Mouse (Mus musculus) adrenal gland, adult (tissue): ENCODE data around the gene Tenm4.

Experiments used
- DNase-seq, 2 experiments: peaks; one replicate each; pipeline ENCODE4 v3.0.0; 2022 to 2023; ENCODE audit warnings: low spot score in 1 of 2; ENCODE audit not compliant: inconsistent age in 2 of 2

Gene Tenm4

GRCm38 (mm10) chr7:96832551-96832950 lies 661.5 kb downstream of the Tenm4 start:
- peak; percentile 51 to 81 for DNase-seq

DNA sequence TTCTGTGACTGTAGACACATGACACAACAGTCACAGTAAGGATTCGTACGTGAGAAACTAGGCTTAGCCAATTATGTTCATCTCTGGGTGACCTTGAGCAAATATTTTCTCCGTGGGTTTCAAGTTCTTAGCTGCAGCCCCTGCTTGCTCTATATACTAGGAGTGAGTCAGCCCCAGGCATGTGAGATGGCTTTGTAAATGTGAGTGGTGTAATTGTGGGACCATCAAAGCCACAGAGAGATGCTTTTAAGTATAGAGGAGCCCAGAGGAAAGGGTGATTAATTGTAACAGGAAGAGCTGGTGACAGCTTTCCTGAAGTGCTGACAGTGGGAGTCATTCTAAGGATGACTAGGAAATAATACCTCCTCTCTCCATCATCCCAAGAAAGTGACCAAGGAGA lies 662.0 kb downstream of the Tenm4 start:
- DNase-seq: no peak

- DNase-seq: peak; percentile 69 to 90
These were observed 663.7 kb downstream of the Tenm4 start for GRCm38 (mm10) chr7:96834681-96835289.

DNA sequence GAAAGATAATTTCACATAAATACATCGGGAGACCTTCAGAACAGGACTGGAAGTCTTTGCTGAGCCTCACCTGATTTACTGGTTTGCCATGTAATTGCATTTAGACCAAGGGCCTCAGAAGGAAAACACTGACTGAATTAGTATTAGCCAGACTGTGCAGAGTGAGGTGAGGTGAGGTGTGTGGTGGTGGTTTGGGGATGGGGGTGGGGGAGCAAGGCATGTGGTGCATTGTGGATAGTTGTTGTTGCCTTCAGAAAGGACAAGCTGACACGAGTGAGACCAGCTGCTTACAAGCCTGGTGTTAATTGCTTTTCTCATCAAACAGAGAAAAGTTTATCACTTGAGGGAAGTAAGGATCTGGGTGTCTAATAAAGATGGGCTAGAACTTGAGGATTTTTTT lies 664.3 kb downstream of the Tenm4 start:
- DNase-seq: no peak

GRCm38 (mm10) chr7:96838271-96838841 lies 667.3 kb downstream of the Tenm4 start:
- DNase-seq: no peak

DNA sequence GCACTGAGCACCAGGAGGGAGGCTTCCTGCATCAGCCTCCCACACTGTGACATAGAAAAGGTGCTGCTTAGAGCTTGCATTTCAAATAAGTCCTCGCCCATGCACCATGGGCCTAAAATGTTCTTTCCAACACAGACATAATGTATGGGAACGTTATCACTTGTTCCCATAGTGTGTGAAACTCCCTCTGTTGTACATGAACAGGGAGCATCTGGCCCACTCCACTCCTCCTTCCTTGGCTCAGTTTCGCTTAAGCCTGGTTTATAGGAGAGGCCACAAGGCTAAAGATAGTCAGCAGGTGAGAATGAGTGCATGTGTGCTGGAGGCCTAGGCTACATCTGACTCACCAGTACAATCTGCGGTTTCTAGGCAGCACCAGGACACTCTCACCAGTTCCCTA lies 667.9 kb downstream of the Tenm4 start:
- no peak for DNase-seq

GRCm38 (mm10) chr7:96839586-96839985 lies 668.5 kb downstream of the Tenm4 start:
- peak; percentile 24 to 75 for DNase-seq

DNA sequence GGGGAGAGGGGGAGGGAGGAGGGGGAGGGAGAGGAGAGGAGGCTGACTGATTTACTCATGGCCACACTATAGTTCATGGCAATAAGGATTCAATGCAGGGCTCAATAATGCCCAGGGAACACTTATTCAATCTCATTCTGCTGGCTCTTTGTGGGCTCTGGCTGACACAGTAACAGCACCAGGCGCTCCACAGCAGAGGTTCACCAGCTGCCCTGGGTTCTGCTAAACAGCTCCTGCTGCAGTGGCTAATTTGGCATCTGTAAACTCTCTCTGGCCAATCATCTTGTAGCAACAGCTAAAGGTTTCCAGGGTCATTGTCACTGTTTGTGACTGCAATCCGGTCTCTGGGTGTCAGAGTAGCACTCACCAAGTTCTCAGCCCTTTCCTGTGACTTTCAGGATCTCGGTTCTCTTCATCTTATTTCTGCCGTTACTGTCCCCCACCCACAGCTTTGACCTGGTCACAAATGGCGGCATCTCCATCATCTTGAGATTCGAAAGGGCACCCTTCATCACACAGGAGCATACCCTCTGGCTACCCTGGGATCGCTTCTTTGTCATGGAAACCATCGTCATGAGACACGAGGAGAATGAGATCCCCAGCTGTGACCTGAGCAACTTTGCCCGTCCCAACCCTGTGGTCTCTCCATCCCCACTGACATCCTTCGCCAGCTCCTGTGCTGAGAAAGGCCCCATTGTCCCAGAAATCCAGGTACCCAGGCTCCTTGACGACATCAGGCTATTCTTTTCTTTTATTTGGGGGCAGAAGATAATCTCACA lies 671.6 kb downstream of the Tenm4 start:
- no peak for DNase-seq

- DNase-seq: peak; percentile 44 to 73
These were observed 673.3 kb downstream of the Tenm4 start for GRCm38 (mm10) chr7:96844104-96844894.

DNA sequence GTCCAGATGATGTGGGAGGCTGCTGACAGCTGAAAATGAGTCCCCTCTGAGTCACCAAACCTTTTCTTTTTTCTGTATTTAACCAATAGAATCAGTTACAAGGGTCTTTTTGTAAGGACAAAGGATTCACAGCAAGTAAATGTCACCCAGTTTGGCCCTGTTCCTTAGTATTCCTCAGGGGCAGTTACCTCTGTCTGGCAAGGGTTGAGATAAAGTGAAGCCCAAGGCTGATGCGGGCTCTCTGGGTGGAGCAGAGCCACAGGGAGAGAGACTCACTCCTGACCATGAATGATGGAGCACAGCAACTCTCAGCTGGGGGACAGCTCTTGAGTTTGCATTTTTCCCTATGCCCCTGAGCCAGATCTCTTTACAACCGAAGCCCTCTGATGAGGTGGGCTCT lies 681.7 kb downstream of the Tenm4 start:
- DNase-seq: peak; percentile 46 to 78

- no peak for DNase-seq
These were observed 684.9 kb downstream of the Tenm4 start for GRCm38 (mm10) chr7:96855867-96856406.

- no peak for DNase-seq
These were observed 685.5 kb downstream of the Tenm4 start for GRCm38 (mm10) chr7:96856518-96856917.

GRCm38 (mm10) chr7:96859077-96859476 lies 688.0 kb downstream of the Tenm4 start:
- DNase-seq: no peak

DNA sequence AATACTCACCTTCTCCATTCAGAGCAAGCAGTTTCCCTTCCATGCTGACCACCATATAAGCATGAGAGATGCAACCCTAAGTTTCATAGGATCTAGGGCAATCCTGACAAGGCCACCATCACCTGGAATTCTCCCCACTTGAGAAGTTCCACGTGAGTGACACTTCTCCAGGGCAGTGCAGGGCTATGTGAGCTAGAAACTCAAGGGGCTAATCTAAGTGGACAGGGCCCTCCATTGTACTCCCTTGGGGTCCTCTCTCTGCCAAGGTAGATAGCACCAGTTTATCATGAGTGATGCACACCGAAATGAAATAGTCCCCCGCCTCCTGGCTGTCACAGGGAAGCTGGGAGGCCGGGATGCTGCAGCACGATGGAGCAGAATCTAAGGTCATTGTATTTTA lies 688.6 kb downstream of the Tenm4 start:
- no peak for DNase-seq

DNA sequence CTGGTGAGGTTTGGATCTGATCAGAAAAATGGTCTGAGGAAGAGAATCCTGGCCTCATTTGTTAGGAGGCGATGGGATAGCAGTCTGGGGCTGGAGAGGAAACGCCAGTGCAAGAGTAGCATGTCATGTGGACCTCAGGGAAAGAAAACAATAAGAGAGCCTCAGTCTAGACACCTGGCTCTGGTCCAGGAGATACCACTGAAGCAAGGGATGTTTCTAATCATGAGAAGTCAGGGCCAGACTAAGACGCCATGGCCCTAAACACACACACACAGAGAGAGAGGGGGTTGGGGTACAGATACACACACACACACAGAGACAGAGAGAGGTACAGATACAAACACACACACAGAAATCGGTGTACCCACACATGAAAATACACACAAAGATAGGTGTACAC lies 689.6 kb downstream of the Tenm4 start:
- no peak for DNase-seq

DNA sequence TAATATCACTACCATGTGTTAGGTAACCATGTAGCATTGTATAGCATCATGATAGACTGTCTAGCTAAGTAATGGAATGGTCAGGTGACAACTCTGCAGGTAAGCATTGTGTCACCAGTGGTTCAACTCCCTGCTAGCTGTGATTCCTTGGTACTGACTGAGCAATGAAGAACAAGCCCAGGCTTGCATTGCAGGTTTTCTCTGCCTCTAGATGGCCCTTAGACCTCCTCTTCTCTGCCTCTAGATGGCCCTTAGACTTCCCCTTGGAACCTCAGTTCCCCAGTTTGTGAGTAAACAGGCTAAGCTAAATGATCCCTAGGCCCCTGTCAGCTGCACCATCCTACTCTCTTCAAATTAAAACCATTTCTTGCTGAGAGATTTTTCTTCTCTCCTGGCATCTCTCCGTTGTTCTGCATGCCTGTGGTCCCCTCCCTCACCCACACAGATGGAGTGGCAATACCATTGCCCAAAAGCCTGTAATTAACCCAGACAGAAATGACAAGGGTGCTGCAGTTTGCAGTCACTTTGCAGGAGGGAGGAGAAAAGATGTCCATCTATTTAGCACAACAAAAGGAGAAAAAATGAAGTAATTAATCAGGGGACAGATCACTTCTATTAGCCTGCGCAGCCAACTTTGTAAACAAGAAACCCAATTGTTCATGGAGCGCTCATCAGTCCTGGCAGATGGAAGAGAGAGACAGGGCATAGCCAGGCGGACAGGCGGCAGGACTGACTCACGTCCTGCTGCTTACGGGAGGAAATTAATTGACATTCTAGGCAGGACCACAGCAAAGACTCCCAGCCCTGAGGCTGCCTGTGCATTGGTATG lies 694.1 kb downstream of the Tenm4 start:
- no peak for DNase-seq

DNA sequence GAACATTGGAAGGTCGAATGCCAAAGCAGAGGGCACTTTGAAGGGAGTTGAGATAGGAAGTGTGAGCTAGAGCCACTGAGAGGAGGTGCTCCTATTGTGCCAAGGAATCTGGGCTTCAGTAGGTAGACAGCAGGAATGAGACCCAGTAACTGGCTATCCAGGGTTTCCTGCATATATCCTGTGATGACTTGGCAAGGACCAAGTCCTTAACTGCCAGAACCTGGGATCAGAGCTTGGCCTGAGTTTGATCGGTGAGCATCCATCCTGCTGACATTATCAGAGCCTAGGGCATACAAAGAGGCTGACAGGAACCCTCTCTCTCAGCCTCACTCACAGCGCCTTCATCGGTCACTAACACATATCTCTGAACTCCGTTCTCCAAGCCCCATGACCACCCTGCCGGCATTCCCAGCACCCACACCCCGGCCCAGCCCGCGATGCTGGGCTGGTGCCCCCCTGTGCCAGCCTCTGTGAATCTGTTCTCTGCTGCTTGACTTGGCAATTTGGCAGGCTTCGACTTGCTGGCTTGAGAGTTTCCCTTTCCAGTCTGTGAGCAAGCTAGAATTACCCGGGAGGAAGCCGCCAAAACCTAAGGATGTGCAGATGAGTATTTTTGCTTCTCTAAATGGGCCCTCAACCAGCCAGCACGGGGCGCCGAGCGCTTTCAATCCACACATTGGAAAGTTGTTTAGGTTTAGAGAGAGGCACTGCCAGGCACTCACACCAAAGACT lies 698.2 kb downstream of the Tenm4 start:
- no peak for DNase-seq

- no peak for DNase-seq
These were observed 699.4 kb downstream of the Tenm4 start for GRCm38 (mm10) chr7:96870473-96870872.

DNA sequence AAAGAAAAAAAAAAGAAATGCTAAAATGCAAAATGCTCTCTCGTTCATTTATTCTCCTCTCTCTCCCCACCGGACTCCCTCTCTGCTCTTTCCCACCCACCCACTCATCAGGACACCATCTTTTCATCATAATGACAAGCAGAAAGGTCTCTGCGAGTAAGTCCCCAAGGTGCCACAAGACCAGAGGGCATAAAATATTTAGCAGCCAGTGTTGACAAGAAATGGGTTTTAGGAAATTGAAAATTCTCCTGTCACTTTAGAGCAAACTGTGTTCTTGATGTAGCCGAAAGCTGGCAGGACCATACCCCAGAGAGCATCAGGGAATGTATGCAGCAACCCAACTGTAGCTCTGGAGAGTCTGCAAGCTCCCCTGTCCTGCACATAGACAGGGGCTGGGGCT lies 700.0 kb downstream of the Tenm4 start:
- no peak for DNase-seq
